Mouse (Mus musculus): ENCODE measurements around the gene Syn2. TPM values are rescaled to one million over a fixed set of nuclear protein-coding genes. Genes with fewer than 3 reads are reported as not detected.

Gene Syn2
- polyA plus RNA-seq, 1 experiment from 2014 or later = 8.0 TPM

- H3K4me3 ChIP-seq (replicated peaks) = no peak overlapping the region
- WGBS = 92% methylated on average over 6 of the region's 6 CpGs
- no peaks in the 10 kb centered on the region for H3K4me1 ChIP-seq
- no peak overlapping the region for H3K4me2 ChIP-seq
- H3K9me3 ChIP-seq = no peaks in the 10 kb centered on the region
- no peak overlapping the region for H3K9ac ChIP-seq
- no peak for ATAC-seq (ENCODE audit: low FRiP score)
- H3K27me3 ChIP-seq = no peaks in the 10 kb centered on the region
- no peak overlapping the region for H3K27ac ChIP-seq
- H3K36me3 ChIP-seq (replicated peaks) = no peaks in the 10 kb centered on the region
Measured at GRCm38 (mm10) chr6:115286441-115286840, 151.7 kb downstream of the Syn2 start.

- Histone ChIP-seq H3K9me3 (no peaks in the 10 kb centered on the region), H3K9ac (no peak overlapping the region), H3K4me2 (no peak overlapping the region), H3K4me3 (replicated peaks) (no peak overlapping the region), H3K36me3 (replicated peaks) (no peaks in the 10 kb centered on the region), H3K27ac (no peak overlapping the region), H3K27me3 (no peaks in the 10 kb centered on the region), H3K4me1 (no peaks in the 10 kb centered on the region)
- no peak for ATAC-seq (ENCODE audit: low FRiP score)
- WGBS = 93% methylated on average over 3 of the region's 3 CpGs
Measured at GRCm38 (mm10) chr6:115288223-115288622, 153.5 kb downstream of the Syn2 start.

- no peak overlapping the region for H3K27ac ChIP-seq
- WGBS = 75% methylated on average over 5 of the region's 5 CpGs
- no peak overlapping the region for H3K9ac ChIP-seq
- no peak overlapping the region for H3K4me3 ChIP-seq (replicated peaks)
- H3K36me3 ChIP-seq (replicated peaks) = no peaks in the 10 kb centered on the region
- H3K4me1 ChIP-seq = no peaks in the 10 kb centered on the region
- no peaks in the 10 kb centered on the region for H3K9me3 ChIP-seq
- no peak for ATAC-seq (ENCODE audit: low FRiP score)
- H3K27me3 ChIP-seq = no peaks in the 10 kb centered on the region
- no peak overlapping the region for H3K4me2 ChIP-seq
Measured at GRCm38 (mm10) chr6:115290561-115290960, 155.9 kb downstream of the Syn2 start.

- no peaks in the 10 kb centered on the region for H3K9me3 ChIP-seq
- 83% methylated on average over 2 of the region's 2 CpGs for WGBS
- H3K27ac ChIP-seq = no peak overlapping the region
- no peaks in the 10 kb centered on the region for H3K4me1 ChIP-seq
- H3K9ac ChIP-seq = no peak overlapping the region
- no peak overlapping the region for H3K4me2 ChIP-seq
- H3K27me3 ChIP-seq = no peaks in the 10 kb centered on the region
- no peak for ATAC-seq (ENCODE audit: low FRiP score)
- no peaks in the 10 kb centered on the region for H3K36me3 ChIP-seq (replicated peaks)
- H3K4me3 ChIP-seq (replicated peaks) = no peak overlapping the region
Measured at GRCm38 (mm10) chr6:115291068-115291467, 156.4 kb downstream of the Syn2 start.

GRCm38 (mm10) chr6:115291823-115292222 lies 157.1 kb downstream of the Syn2 start:
- H3K9me3 ChIP-seq = no peaks in the 10 kb centered on the region
- no peaks in the 10 kb centered on the region for H3K27me3 ChIP-seq
- H3K36me3 ChIP-seq (replicated peaks) = no peaks in the 10 kb centered on the region
- H3K4me1 ChIP-seq = no peaks in the 10 kb centered on the region
- no peak overlapping the region for H3K27ac ChIP-seq
- no peak overlapping the region for H3K4me3 ChIP-seq (replicated peaks)
- 89% methylated on average over 6 of the region's 6 CpGs for WGBS
- no peak for ATAC-seq (ENCODE audit: low FRiP score)
- no peak overlapping the region for H3K9ac ChIP-seq
- no peak overlapping the region for H3K4me2 ChIP-seq

- Histone ChIP-seq H3K4me1 (no peaks in the 10 kb centered on the region), H3K9me3 (no peaks in the 10 kb centered on the region), H3K4me3 (replicated peaks) (no peak overlapping the region), H3K27me3 (no peaks in the 10 kb centered on the region), H3K27ac (no peak overlapping the region), H3K4me2 (no peak overlapping the region), H3K36me3 (replicated peaks) (no peaks in the 10 kb centered on the region), H3K9ac (no peak overlapping the region)
- 66% methylated on average over 6 of the region's 6 CpGs for WGBS
- no peak for ATAC-seq (ENCODE audit: low FRiP score)
Measured at GRCm38 (mm10) chr6:115292621-115293020, 157.9 kb downstream of the Syn2 start.

- Histone ChIP-seq H3K4me2 (no peak overlapping the region), H3K27me3 (no peaks in the 10 kb centered on the region), H3K27ac (no peak overlapping the region), H3K4me3 (replicated peaks) (no peak overlapping the region), H3K36me3 (replicated peaks) (no peaks in the 10 kb centered on the region), H3K9ac (no peak overlapping the region), H3K9me3 (no peaks in the 10 kb centered on the region), H3K4me1 (no peaks in the 10 kb centered on the region)
- 90% methylated on average over 2 of the region's 2 CpGs for WGBS
- no peak for ATAC-seq (ENCODE audit: low FRiP score)
Measured at GRCm38 (mm10) chr6:115293877-115294276, 159.2 kb downstream of the Syn2 start.

- no peak overlapping the region for H3K27ac ChIP-seq
- no peak overlapping the region for H3K4me3 ChIP-seq (replicated peaks)
- no peaks in the 10 kb centered on the region for H3K27me3 ChIP-seq
- H3K9me3 ChIP-seq = no peaks in the 10 kb centered on the region
- H3K9ac ChIP-seq = no peak overlapping the region
- ATAC-seq (ENCODE audit: low FRiP score) = no peak
- WGBS = 88% methylated on average over 2 of the region's 2 CpGs
- no peaks in the 10 kb centered on the region for H3K36me3 ChIP-seq (replicated peaks)
- H3K4me2 ChIP-seq = no peak overlapping the region
- H3K4me1 ChIP-seq = no peaks in the 10 kb centered on the region
Measured at GRCm38 (mm10) chr6:115307134-115307533, 172.4 kb downstream of the Syn2 start.

- Histone ChIP-seq H3K27ac (no peak overlapping the region), H3K9ac (no peak overlapping the region), H3K9me3 (no peaks in the 10 kb centered on the region), H3K27me3 (no peaks in the 10 kb centered on the region), H3K4me3 (replicated peaks) (no peak overlapping the region), H3K4me2 (peak overlapping the region; percentile 24; the same call in 1 of the 2 replicates), H3K36me3 (replicated peaks) (no peaks in the 10 kb centered on the region), H3K4me1 (no peaks in the 10 kb centered on the region; the same call in 1 of the 2 replicates)
- WGBS = 79% methylated on average over 12 of the region's 12 CpGs
- no peak for ATAC-seq (ENCODE audit: low FRiP score)
Measured at GRCm38 (mm10) chr6:115312780-115313179, 178.1 kb downstream of the Syn2 start.

- no peaks in the 10 kb centered on the region for H3K27me3 ChIP-seq
- no peak overlapping the region for H3K4me3 ChIP-seq (replicated peaks)
- ATAC-seq (ENCODE audit: low FRiP score) = no peak
- no peaks in the 10 kb centered on the region; the same call in 1 of the 2 replicates for H3K4me1 ChIP-seq
- no peaks in the 10 kb centered on the region for H3K9me3 ChIP-seq
- H3K27ac ChIP-seq = no peak overlapping the region
- H3K4me2 ChIP-seq = no peak overlapping the region
- H3K36me3 ChIP-seq (replicated peaks) = no peaks in the 10 kb centered on the region
- 79% methylated on average over 9 of the region's 9 CpGs for WGBS
- no peak overlapping the region for H3K9ac ChIP-seq
Measured at GRCm38 (mm10) chr6:115313235-115313738, 178.6 kb downstream of the Syn2 start.

- Histone ChIP-seq H3K4me3 (replicated peaks) (no peak overlapping the region), H3K27me3 (no peaks in the 10 kb centered on the region), H3K27ac (no peak overlapping the region), H3K36me3 (replicated peaks) (no peaks in the 10 kb centered on the region), H3K4me2 (no peak overlapping the region), H3K9me3 (no peaks in the 10 kb centered on the region), H3K4me1 (no peaks in the 10 kb centered on the region; the same call in 1 of the 2 replicates), H3K9ac (no peak overlapping the region)
- no peak for ATAC-seq (ENCODE audit: low FRiP score)
- WGBS = 86% methylated on average over 7 of the region's 7 CpGs
Measured at GRCm38 (mm10) chr6:115313910-115314309, 179.2 kb downstream of the Syn2 start.

- no peaks in the 10 kb centered on the region for H3K36me3 ChIP-seq (replicated peaks)
- no peak for ATAC-seq (ENCODE audit: low FRiP score)
- WGBS = 86% methylated on average over 4 of the region's 4 CpGs
Measured at GRCm38 (mm10) chr6:115315770-115316169, 181.1 kb downstream of the Syn2 start.

GRCm38 (mm10) chr6:115316811-115317221 lies 182.1 kb downstream of the Syn2 start:
- H3K27me3 ChIP-seq = no peaks in the 10 kb centered on the region
- H3K4me1 ChIP-seq = no peaks in the 10 kb centered on the region; the same call in 1 of the 2 replicates
- H3K4me2 ChIP-seq = no peak overlapping the region
- H3K9ac ChIP-seq = no peak overlapping the region
- H3K4me3 ChIP-seq (replicated peaks) = no peak overlapping the region
- H3K9me3 ChIP-seq = no peaks in the 10 kb centered on the region
- ATAC-seq (ENCODE audit: low FRiP score) = no peak
- WGBS = 78% methylated on average over 11 of the region's 11 CpGs
- no peaks in the 10 kb centered on the region for H3K36me3 ChIP-seq (replicated peaks)
- H3K27ac ChIP-seq = no peak overlapping the region

More at GRCm38 (mm10) chr6:115315770-115316169, 181.1 kb downstream of the Syn2 start:
- Histone ChIP-seq H3K4me3 (replicated peaks) (no peak overlapping the region), H3K9me3 (no peaks in the 10 kb centered on the region), H3K27ac (no peak overlapping the region), H3K4me2 (no peak overlapping the region), H3K27me3 (no peaks in the 10 kb centered on the region), H3K4me1 (no peaks in the 10 kb centered on the region; the same call in 1 of the 2 replicates), H3K9ac (no peak overlapping the region)
